Mouse (Mus musculus) kidney, postnatal 0 days (tissue): ENCODE measurements around the gene Mgat4d. TPM values are rescaled to one million over a fixed set of nuclear protein-coding genes. Genes with fewer than 3 reads are reported as not detected.
A peak's percentile ranks its signal among the peaks of the same experiment; 100 is the strongest.

Source experiments
- ATAC-seq: fragments of 200-750 bp; cut with Nextera tagmentation; replicated peaks from 2 replicates; pipeline ENCODE4 v1.8.0; 2017; ENCODE audit warnings: low read depth, moderate number of reproducible peaks, moderate TSS enrichment, moderate library complexity; ENCODE audit not compliant: low FRiP score
- DNase-seq: peaks from one replicate; pipeline ENCODE4 v3.0.0-alpha.2; 2016; ENCODE audit warnings: low spot score
- H3K27ac ChIP-seq: fragments of 300-500 bp; sonication (generic); 2 replicates; pipeline ENCODE4 v1.5.1; 2014; ENCODE audit warnings: mild to moderate bottlenecking
- H3K27me3 ChIP-seq: fragments of 300-500 bp; sonication (generic); 2 replicates; pipeline ENCODE4 v1.6.1; 2014; ENCODE audit warnings: low read length, mixed read lengths; ENCODE audit not compliant: insufficient read depth
- H3K36me3 ChIP-seq: fragments of 300-500 bp; sonication (generic); 2 replicates; pipeline ENCODE4 v1.6.1; 2014; ENCODE audit warnings: low read length, mixed read lengths; ENCODE audit not compliant: insufficient read depth
- H3K4me1 ChIP-seq: fragments of 300-500 bp; sonication (generic); replicated peaks from 2 replicates; pipeline ENCODE4 v1.6.1; 2014; ENCODE audit warnings: antibody characterized with exemption, low read length, mixed read lengths; ENCODE audit not compliant: insufficient read depth
- H3K4me2 ChIP-seq: fragments of 300-500 bp; sonication (generic); 2 replicates; pipeline ENCODE4 v1.6.1; 2014; ENCODE audit warnings: mild to moderate bottlenecking, low read length, moderate library complexity, mixed read lengths
- H3K4me3 ChIP-seq: fragments of 300-500 bp; sonication (generic); replicated peaks from 2 replicates; pipeline ENCODE4 v1.5.1; 2014; ENCODE audit warnings: low read depth, low read length
- H3K9ac ChIP-seq: fragments of 300-500 bp; sonication (generic); 2 replicates; pipeline ENCODE4 v1.6.1; 2014; ENCODE audit warnings: low read depth, low read length
- H3K9me3 ChIP-seq: fragments of 300-500 bp; sonication (generic); replicated peaks from 2 replicates; pipeline ENCODE4 v1.6.1; 2016; ENCODE audit warnings: low read length, inconsistent platforms, mixed read lengths
- CTCF ChIP-seq: IDR thresholded peaks from 2 replicates; pipeline ENCODE4 v1.5.1; 2016; ENCODE audit warnings: antibody characterized with exemption, low read depth, mild to moderate bottlenecking, moderate library complexity
- WGBS: fragments of 180-500 bp; shearing (Covaris S2); extraction: QIAGEN DNeasy Blood & Tissue Kit; methylation state at CpG from one replicate; pipeline ENCODE4 v1.1.7; 2014; 5-methylcytosine and 5-hydroxymethylcytosine counted together
- polyA plus RNA-seq: library from polyadenylated mRNA; unstranded; fragments of >200 nt; fragmentation: Nextera tagmentation; extraction: Ambion mirVana; gene quantifications from 2 replicates; pipeline ENCODE4 v1.2.1, GENCODE M21; 2015

Gene Mgat4d
- polyA plus RNA-seq, 1 experiment from 2014 or later = not detected

- Histone ChIP-seq H3K4me2 (no peak overlapping the region), H3K9me3 (no peaks in the 10 kb centered on the region), H3K4me1 (no peaks in the 10 kb centered on the region), H3K4me3 (no peak overlapping the region), H3K27ac (no peak overlapping the region), H3K27me3 (no peaks in the 10 kb centered on the region), H3K9ac (no peak overlapping the region), H3K36me3 (no peaks in the 10 kb centered on the region)
- DNase-seq = no peak
- 75% methylated on average over 4 of the region's 4 CpGs for WGBS
- TF ChIP-seq CTCF = no peak
- ATAC-seq = no peak
Measured at GRCm38 (mm10) chr8:83397726-83398125, 49.5 kb downstream of the Mgat4d start.

- Histone ChIP-seq H3K27ac (no peak overlapping the region), H3K4me2 (no peak overlapping the region), H3K4me3 (no peak overlapping the region), H3K36me3 (no peaks in the 10 kb centered on the region), H3K9me3 (no peaks in the 10 kb centered on the region), H3K4me1 (no peaks in the 10 kb centered on the region), H3K27me3 (no peaks in the 10 kb centered on the region), H3K9ac (no peak overlapping the region)
- DNase-seq = no peak
- no peak for TF ChIP-seq CTCF
- 82% methylated on average over 10 of the region's 10 CpGs for WGBS
- no peak for ATAC-seq
Measured at GRCm38 (mm10) chr8:83405548-83405947, 57.3 kb downstream of the Mgat4d start.

DNA sequence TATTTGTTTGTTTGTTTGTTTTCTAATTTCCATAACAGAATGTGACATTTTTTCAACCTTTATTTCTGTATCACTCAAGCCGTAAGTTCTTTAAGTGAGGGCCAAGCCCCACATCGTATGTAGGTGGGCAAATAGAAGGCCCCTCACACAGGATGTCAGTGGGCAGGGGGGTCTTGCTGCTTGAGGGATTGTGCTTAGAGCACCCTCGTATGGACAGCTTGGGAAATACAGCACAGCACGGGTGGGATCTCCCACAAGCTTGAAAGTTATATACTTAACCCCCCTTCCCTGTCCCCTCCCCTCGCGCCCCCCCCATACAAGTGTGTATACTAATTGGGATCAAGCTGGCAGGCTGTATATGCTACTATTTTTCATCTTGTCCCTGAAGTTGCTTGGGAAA is 58.6 kb downstream of the Mgat4d start:
- TF ChIP-seq CTCF = peak; percentile 40; the same call in 1 of the 2 replicates
- Histone ChIP-seq H3K36me3 (no peaks in the 10 kb centered on the region), H3K9me3 (no peaks in the 10 kb centered on the region), H3K4me2 (no peak overlapping the region), H3K4me1 (no peaks in the 10 kb centered on the region), H3K9ac (no peak overlapping the region), H3K27me3 (no peaks in the 10 kb centered on the region), H3K4me3 (no peak overlapping the region), H3K27ac (no peak overlapping the region)
- 34% methylated on average over 6 of the region's 6 CpGs for WGBS
- DNase-seq = no peak
- no peak for ATAC-seq

DNA sequence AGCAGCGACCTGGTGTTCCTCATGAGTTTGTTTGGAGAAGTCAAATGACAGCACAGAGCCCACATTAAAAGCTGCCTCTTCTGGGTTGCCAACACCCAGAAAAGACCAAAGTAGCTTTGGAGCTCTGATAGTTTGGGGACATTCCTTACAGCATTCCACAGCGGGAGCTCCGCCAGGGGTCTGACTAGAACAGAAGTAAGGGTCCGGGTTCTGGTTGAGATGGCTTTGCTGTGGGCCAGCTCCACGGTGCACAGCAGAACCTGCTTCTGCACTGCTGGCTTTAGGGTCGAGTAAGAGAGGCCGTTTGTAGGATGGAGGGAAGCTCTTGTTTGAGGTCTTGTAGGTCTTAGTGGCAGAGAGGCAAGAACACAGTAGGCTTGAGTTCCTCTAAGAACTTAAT is 60.2 kb downstream of the Mgat4d start:
- Histone ChIP-seq H3K27ac (no peak overlapping the region), H3K4me1 (no peaks in the 10 kb centered on the region), H3K27me3 (no peaks in the 10 kb centered on the region), H3K9ac (no peak overlapping the region), H3K4me3 (no peak overlapping the region), H3K36me3 (no peaks in the 10 kb centered on the region), H3K9me3 (no peaks in the 10 kb centered on the region), H3K4me2 (no peak overlapping the region)
- DNase-seq = no peak
- no peak for TF ChIP-seq CTCF
- no peak for ATAC-seq
- 85% methylated on average over 7 of the region's 7 CpGs for WGBS

DNA sequence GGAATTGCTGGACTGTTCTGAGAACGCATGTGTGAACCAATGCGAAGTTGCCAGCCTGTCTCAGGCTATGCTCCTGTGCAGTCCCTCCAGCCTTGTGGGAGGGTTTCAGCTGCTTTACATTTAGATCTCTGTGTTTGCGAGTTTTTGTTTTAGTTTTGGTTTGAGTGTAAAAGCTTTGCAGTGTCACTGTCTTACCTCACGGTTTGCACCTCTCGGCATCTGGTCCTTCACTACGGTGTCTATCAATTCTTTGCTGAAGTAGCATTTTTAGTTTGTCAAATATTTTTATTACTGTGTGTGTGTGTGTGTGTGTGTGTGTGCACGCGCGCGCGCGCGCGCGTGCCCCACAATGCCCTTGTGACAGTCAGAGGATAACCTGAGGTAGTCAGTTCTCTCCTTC is 68.6 kb downstream of the Mgat4d start:
- Histone ChIP-seq H3K4me2 (no peak overlapping the region), H3K9me3 (no peaks in the 10 kb centered on the region), H3K36me3 (no peaks in the 10 kb centered on the region), H3K27me3 (no peaks in the 10 kb centered on the region), H3K4me3 (no peak overlapping the region), H3K4me1 (no peaks in the 10 kb centered on the region), H3K9ac (no peak overlapping the region), H3K27ac (no peak overlapping the region)
- WGBS = 93% methylated on average over 15 of the region's 15 CpGs
- ATAC-seq (no peak), DNase-seq (no peak)
- TF ChIP-seq CTCF = no peak

DNA sequence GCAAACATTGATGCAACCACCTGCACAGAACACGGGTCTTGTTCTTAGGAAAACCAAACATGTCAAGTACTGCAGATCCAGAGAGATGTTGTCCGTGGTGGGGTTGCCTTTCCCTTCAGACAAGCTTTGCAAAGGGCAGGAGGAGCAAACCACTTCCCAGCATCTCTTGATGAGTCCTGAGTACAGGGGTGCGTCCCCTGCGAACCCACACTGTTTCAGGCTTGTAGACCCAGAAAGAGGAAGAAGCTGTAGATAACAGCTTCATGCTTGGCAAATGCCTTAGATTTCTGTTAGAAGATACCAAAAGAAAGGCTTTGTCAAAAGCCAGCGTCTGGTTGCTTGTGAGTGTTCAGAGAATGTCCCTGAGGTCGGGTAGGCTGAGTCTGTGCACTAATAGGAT is 69.7 kb downstream of the Mgat4d start:
- ATAC-seq (no peak), DNase-seq (no peak)
- Histone ChIP-seq H3K27me3 (no peaks in the 10 kb centered on the region), H3K27ac (no peak overlapping the region), H3K9ac (no peak overlapping the region), H3K36me3 (no peaks in the 10 kb centered on the region), H3K4me1 (no peaks in the 10 kb centered on the region), H3K4me3 (no peak overlapping the region), H3K9me3 (no peaks in the 10 kb centered on the region), H3K4me2 (no peak overlapping the region)
- no peak for TF ChIP-seq CTCF
- 85% methylated on average over 6 of the region's 6 CpGs for WGBS

DNA sequence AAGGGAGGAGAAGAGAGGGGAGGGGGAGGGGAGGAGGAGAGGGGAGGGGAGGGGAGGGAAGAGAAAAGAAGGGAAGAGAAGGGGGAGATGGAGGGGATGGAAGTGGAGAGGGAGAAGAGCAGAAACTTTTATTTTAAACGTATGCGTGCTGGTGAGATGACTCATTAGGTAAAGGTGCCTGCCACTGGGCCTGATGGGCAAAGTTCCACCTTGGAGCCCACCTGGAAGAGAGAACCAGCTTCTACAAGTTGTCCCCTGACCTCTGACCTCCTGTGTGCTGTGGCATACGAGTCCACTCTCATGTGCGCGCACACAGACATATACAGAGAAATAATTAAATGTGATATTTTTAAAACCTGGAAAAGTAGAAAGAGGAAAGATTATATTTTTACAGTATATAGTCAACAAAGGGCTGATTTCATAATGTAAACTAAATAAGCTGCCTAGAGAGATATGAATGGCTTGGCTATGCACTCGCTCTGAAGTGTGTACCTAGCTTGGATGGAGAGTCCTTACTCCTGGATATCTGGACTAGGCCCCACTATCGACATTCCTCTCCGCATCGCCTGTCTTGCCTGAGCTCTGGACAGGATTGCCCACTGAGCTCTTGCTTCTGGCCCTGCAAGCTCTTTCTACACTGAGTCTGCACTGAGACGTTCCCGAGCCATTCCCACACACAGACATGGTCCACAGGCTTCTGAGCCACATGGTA is 70.7 kb downstream of the Mgat4d start:
- Histone ChIP-seq H3K4me1 (no peaks in the 10 kb centered on the region), H3K4me2 (no peak overlapping the region), H3K27me3 (no peaks in the 10 kb centered on the region), H3K4me3 (no peak overlapping the region), H3K36me3 (no peaks in the 10 kb centered on the region), H3K9me3 (no peaks in the 10 kb centered on the region), H3K27ac (no peak overlapping the region), H3K9ac (no peak overlapping the region)
- no peak for TF ChIP-seq CTCF
- 85% methylated on average over 11 of the region's 11 CpGs for WGBS
- ATAC-seq (no peak), DNase-seq (no peak)
